Mouse (Mus musculus) heart, adult 2 months (tissue): ENCODE data around the gene Schip1.

Experiments used
- CTCF ChIP-seq: fragments of 200-600 bp; IDR thresholded peaks from 2 replicates; pipeline ENCODE4 v1.8.1; 2022; ENCODE audit warnings: antibody characterized with exemption, mild to moderate bottlenecking, moderate library complexity
- EP300 ChIP-seq: fragments of 200-500 bp; IDR thresholded peaks from 2 replicates; pipeline ENCODE4 v1.6.1; 2011; ENCODE audit warnings: low read depth, low read length, control low read depth; ENCODE audit not compliant: insufficient read depth
- POLR2A ChIP-seq: fragments of 200-500 bp; IDR thresholded peaks from 2 replicates; pipeline ENCODE4 v1.6.1; 2011; ENCODE audit warnings: mild to moderate bottlenecking, low read depth, low read length, control low read depth; ENCODE audit not compliant: insufficient read depth

GRCm38 (mm10) chr3:68477478-68477877 lies 412.9 kb downstream of the Schip1 start:
- TF ChIP-seq POLR2A (no peak), EP300 (no peak), CTCF (no peak)
